Mouse (Mus musculus): ENCODE results near the gene Brd7. TPM values are rescaled to one million over a fixed set of nuclear protein-coding genes. Genes with fewer than 3 reads are reported as not detected.

The Brd7 gene
- polyA plus RNA-seq, 1 experiment from 2014 or later: 67.1 TPM

Other genes with a start within 250 kb of the Brd7 start
- gene Cnep1r1, start 243.4 kb downstream of the Brd7 start, polyA plus RNA-seq (2015; fragmentation: Nextera tagmentation; extraction: Ambion mirVana): 42.6 and 42.8 TPM in 2 replicates
- gene Heatr3, start 224.3 kb downstream of the Brd7 start, polyA plus RNA-seq (2015; fragmentation: Nextera tagmentation; extraction: Ambion mirVana): 27.2 and 27.7 TPM in 2 replicates
- gene Tent4b, start 163.0 kb downstream of the Brd7 start, polyA plus RNA-seq (2015; fragmentation: Nextera tagmentation; extraction: Ambion mirVana): 6.5 TPM in 2 replicates
- 3.2 and 3.8 TPM in 2 replicates for gene Adcy7, start 89.8 kb downstream of the Brd7 start, polyA plus RNA-seq (2015; fragmentation: Nextera tagmentation; extraction: Ambion mirVana)
- 16.1 and 18.6 TPM in 2 replicates for gene Nkd1, start 159.2 kb upstream of the Brd7 start, polyA plus RNA-seq (2015; fragmentation: Nextera tagmentation; extraction: Ambion mirVana)